Mouse (Mus musculus) limb, embryonic 15.5 days (tissue): ENCODE measurements around the gene Adamts6. TPM values are rescaled to one million over a fixed set of nuclear protein-coding genes. Genes with fewer than 3 reads are reported as not detected.

ENCODE experiments used
- polyA plus RNA-seq: library from polyadenylated mRNA; unstranded; fragments of >200 nt; fragmentation: Nextera tagmentation; extraction: Ambion mirVana; gene quantifications from 2 replicates; pipeline ENCODE4 v1.2.1, GENCODE M21; 2015

Gene Adamts6
- polyA plus RNA-seq, 1 experiment from 2014 or later: 3.0 TPM

Other genes starting within 250 kb of the Adamts6 start
- gene Nln, start 178.2 kb upstream of the Adamts6 start, polyA plus RNA-seq: 13.8 and 14.3 TPM in 2 replicates
- 4.9 and 5.6 TPM in 2 replicates for gene Sgtb, start 178.1 kb upstream of the Adamts6 start, polyA plus RNA-seq
- gene Trappc13, start 109.4 kb upstream of the Adamts6 start, polyA plus RNA-seq: 51.7 and 54.2 TPM in 2 replicates
- 17.2 and 17.8 TPM in 2 replicates for gene Trim23, start 109.0 kb upstream of the Adamts6 start, polyA plus RNA-seq
- gene Cenpk, start 59.2 kb upstream of the Adamts6 start, polyA plus RNA-seq: 47.5 and 60.2 TPM in 2 replicates
- 13.2 and 15.2 TPM in 2 replicates for gene Ppwd1, start 59.0 kb upstream of the Adamts6 start, polyA plus RNA-seq